Mouse (Mus musculus): Measurements from ENCODE around the gene Gmcl1. TPM values are rescaled to one million over a fixed set of nuclear protein-coding genes. Genes with fewer than 3 reads are reported as not detected.

The Gmcl1 gene
- polyA plus RNA-seq, 1 experiment from 2014 or later: 17.9 TPM

GRCm38 (mm10) chr6:86749817-86750216 is 16.6 kb upstream of the Gmcl1 start:
- 55% methylated on average over 4 of the region's 4 CpGs for WGBS
- Histone ChIP-seq H3K4me3 (ENCODE audit: low read depth, low read length) (no peak overlapping the region), H3K36me3 (ENCODE audit: control insufficient read depth, insufficient read depth, low read length) (no peaks in the 10 kb centered on the region), H3K9ac (ENCODE audit: low read depth, low read length) (no peak overlapping the region), H3K4me1 (replicated peaks; ENCODE audit: control insufficient read depth, insufficient read depth, low read length) (no peaks in the 10 kb centered on the region), H3K4me2 (no peak overlapping the region), H3K27ac (ENCODE audit: low read depth, low read length) (no peak overlapping the region), H3K27me3 (replicated peaks; ENCODE audit: control insufficient read depth, insufficient read depth, low read length) (no peaks in the 10 kb centered on the region), H3K9me3 (ENCODE audit: control insufficient read depth, low read length) (no peaks in the 10 kb centered on the region)
- ATAC-seq (replicated peaks; ENCODE audit: low FRiP score): no peak
- DNase-seq (ENCODE audit: low spot score): no peak

DNA sequence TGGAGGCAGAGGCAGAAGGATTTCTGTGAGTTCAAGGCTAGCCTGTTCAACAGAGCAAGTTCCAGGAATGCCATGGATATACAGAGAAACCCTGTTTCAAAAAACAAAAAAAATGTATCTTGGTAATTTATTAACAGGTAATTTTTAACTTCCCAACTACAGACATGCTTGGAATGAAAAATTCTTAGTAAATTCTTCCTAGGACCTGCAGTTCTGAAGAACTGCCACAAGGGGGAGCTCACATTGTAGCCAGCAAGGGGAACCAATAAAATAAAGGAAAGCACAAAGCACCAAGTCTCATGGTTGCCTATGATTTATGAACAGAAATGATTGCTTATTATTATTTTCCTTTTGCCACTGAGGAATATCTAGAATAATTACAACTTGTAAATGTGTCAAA is 14.0 kb upstream of the Gmcl1 start:
- no peak overlapping the region for H3K4me2 ChIP-seq
- H3K4me3 ChIP-seq (ENCODE audit: low read depth, low read length): no peak overlapping the region
- no peaks in the 10 kb centered on the region for H3K4me1 ChIP-seq (replicated peaks; ENCODE audit: control insufficient read depth, insufficient read depth, low read length)
- H3K9ac ChIP-seq (ENCODE audit: low read depth, low read length): no peak overlapping the region
- ATAC-seq (replicated peaks; ENCODE audit: low FRiP score): no peak
- no peak overlapping the region for H3K27ac ChIP-seq (ENCODE audit: low read depth, low read length)
- no peaks in the 10 kb centered on the region for H3K27me3 ChIP-seq (replicated peaks; ENCODE audit: control insufficient read depth, insufficient read depth, low read length)
- H3K36me3 ChIP-seq (ENCODE audit: control insufficient read depth, insufficient read depth, low read length): no peaks in the 10 kb centered on the region
- peaks cover 4% of the 10 kb centered on the region for H3K9me3 ChIP-seq (ENCODE audit: control insufficient read depth, low read length)
- no peak for DNase-seq (ENCODE audit: low spot score)

DNA sequence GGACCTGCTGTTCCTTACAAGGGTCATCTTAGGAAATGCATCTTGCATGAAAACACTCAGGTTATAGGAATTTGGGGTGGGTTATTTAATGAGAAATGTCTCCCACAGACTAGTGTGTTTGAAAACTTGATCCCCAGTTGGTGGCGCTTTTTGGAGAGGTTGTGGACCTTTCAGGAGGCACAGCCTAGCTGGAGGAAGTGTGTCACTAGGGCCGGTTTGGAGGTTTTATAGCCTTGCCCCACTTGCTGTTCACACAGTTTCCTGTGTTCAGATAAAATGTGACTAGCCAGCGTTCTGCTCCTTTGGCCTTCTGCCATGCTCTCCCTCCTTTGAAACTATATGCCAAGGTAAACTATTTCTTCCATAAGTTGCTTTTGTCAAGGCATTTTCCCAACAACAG is 7.5 kb upstream of the Gmcl1 start:
- Histone ChIP-seq H3K36me3 (ENCODE audit: control insufficient read depth, insufficient read depth, low read length) (no peaks in the 10 kb centered on the region; the same call in 1 of the 2 replicates), H3K9me3 (ENCODE audit: control insufficient read depth, low read length) (peaks cover 4% of the 10 kb centered on the region), H3K4me1 (replicated peaks; ENCODE audit: control insufficient read depth, insufficient read depth, low read length) (peaks cover 8% of the 10 kb centered on the region), H3K27me3 (replicated peaks; ENCODE audit: control insufficient read depth, insufficient read depth, low read length) (no peaks in the 10 kb centered on the region), H3K4me3 (ENCODE audit: low read depth, low read length) (no peak overlapping the region), H3K9ac (ENCODE audit: low read depth, low read length) (no peak overlapping the region), H3K27ac (ENCODE audit: low read depth, low read length) (no peak overlapping the region), H3K4me2 (no peak overlapping the region)
- no peak for ATAC-seq (replicated peaks; ENCODE audit: low FRiP score)
- no peak for DNase-seq (ENCODE audit: low spot score)
- 42% methylated on average over 3 of the region's 3 CpGs for WGBS

DNA sequence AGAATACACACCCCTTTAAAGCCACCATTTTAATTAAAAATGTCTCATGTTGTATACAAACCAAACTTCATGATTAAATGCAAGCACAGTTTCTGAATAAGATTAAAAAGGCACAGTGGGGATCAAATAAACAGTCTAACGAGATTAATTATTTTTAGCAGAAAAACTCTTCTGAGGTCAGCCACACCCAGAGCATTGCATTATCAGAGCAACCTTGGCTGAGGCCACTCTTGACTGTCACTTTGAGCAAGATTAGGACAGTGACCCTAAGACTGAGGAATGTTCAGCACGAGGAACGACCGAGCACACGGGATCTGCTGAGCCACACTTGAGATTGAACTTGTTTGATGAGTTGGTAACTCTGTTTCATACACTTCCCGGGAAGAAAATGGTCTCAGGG is 3.6 kb upstream of the Gmcl1 start:
- no peak for DNase-seq (ENCODE audit: low spot score)
- WGBS: 37% methylated on average over 6 of the region's 6 CpGs
- Histone ChIP-seq H3K27me3 (replicated peaks; ENCODE audit: control insufficient read depth, insufficient read depth, low read length) (no peaks in the 10 kb centered on the region), H3K9me3 (ENCODE audit: control insufficient read depth, low read length) (no peaks in the 10 kb centered on the region), H3K9ac (ENCODE audit: low read depth, low read length) (no peak overlapping the region), H3K4me1 (replicated peaks; ENCODE audit: control insufficient read depth, insufficient read depth, low read length) (peaks cover 13% of the 10 kb centered on the region), H3K4me3 (ENCODE audit: low read depth, low read length) (no peak overlapping the region), H3K36me3 (ENCODE audit: control insufficient read depth, insufficient read depth, low read length) (no peaks in the 10 kb centered on the region; the same call in 1 of the 2 replicates), H3K27ac (ENCODE audit: low read depth, low read length) (no peak overlapping the region), H3K4me2 (no peak overlapping the region)
- no peak for ATAC-seq (replicated peaks; ENCODE audit: low FRiP score)

GRCm38 (mm10) chr6:86736313-86736712 is 3.1 kb upstream of the Gmcl1 start:
- no peak for DNase-seq (ENCODE audit: low spot score)
- no peaks in the 10 kb centered on the region for H3K36me3 ChIP-seq (ENCODE audit: control insufficient read depth, insufficient read depth, low read length)
- H3K9ac ChIP-seq (ENCODE audit: low read depth, low read length): no peak overlapping the region
- ATAC-seq (replicated peaks; ENCODE audit: low FRiP score): no peak
- H3K4me1 ChIP-seq (replicated peaks; ENCODE audit: control insufficient read depth, insufficient read depth, low read length): peaks cover 13% of the 10 kb centered on the region
- H3K27me3 ChIP-seq (replicated peaks; ENCODE audit: control insufficient read depth, insufficient read depth, low read length): no peaks in the 10 kb centered on the region
- H3K27ac ChIP-seq (ENCODE audit: low read depth, low read length): no peak overlapping the region
- H3K4me3 ChIP-seq (ENCODE audit: low read depth, low read length): no peak overlapping the region
- no peak overlapping the region for H3K4me2 ChIP-seq
- no peaks in the 10 kb centered on the region for H3K9me3 ChIP-seq (ENCODE audit: control insufficient read depth, low read length)
- WGBS: 82% methylated on average over 4 of the region's 4 CpGs

- H3K36me3 ChIP-seq (ENCODE audit: control insufficient read depth, insufficient read depth, low read length): no peaks in the 10 kb centered on the region
- peaks cover 13% of the 10 kb centered on the region for H3K4me1 ChIP-seq (replicated peaks; ENCODE audit: control insufficient read depth, insufficient read depth, low read length)
- H3K27ac ChIP-seq (ENCODE audit: low read depth, low read length): peak overlapping the region; percentile 76
- no peaks in the 10 kb centered on the region for H3K9me3 ChIP-seq (ENCODE audit: control insufficient read depth, low read length)
- peak overlapping the region; percentile 99 for H3K4me2 ChIP-seq
- DNase-seq (ENCODE audit: low spot score) (peak; percentile 62), ATAC-seq (replicated peaks; ENCODE audit: low FRiP score) (peak; percentile 14)
- peak overlapping the region; percentile 80 for H3K9ac ChIP-seq (ENCODE audit: low read depth, low read length)
- under 1% methylated on average over 62 of the region's 62 CpGs for WGBS
- H3K27me3 ChIP-seq (replicated peaks; ENCODE audit: control insufficient read depth, insufficient read depth, low read length): no peaks in the 10 kb centered on the region
- peak overlapping the region; percentile 97 for H3K4me3 ChIP-seq (ENCODE audit: low read depth, low read length)
These were observed 658 bp downstream of the Gmcl1 start for GRCm38 (mm10) chr6:86732276-86733173.

- Histone ChIP-seq H3K36me3 (ENCODE audit: control insufficient read depth, insufficient read depth, low read length) (no peaks in the 10 kb centered on the region), H3K9ac (ENCODE audit: low read depth, low read length) (no peak overlapping the region), H3K4me2 (no peak overlapping the region), H3K27me3 (replicated peaks; ENCODE audit: control insufficient read depth, insufficient read depth, low read length) (no peaks in the 10 kb centered on the region), H3K4me1 (replicated peaks; ENCODE audit: control insufficient read depth, insufficient read depth, low read length) (no peaks in the 10 kb centered on the region; the same call in 1 of the 2 replicates), H3K27ac (ENCODE audit: low read depth, low read length) (no peak overlapping the region), H3K9me3 (ENCODE audit: control insufficient read depth, low read length) (no peaks in the 10 kb centered on the region), H3K4me3 (ENCODE audit: low read depth, low read length) (no peak overlapping the region)
- ATAC-seq (replicated peaks; ENCODE audit: low FRiP score): no peak
- 91% methylated on average over 5 of the region's 5 CpGs for WGBS
- DNase-seq (ENCODE audit: low spot score): no peak
These were observed 4.5 kb downstream of the Gmcl1 start for GRCm38 (mm10) chr6:86728711-86729110.

- Histone ChIP-seq H3K36me3 (ENCODE audit: control insufficient read depth, insufficient read depth, low read length) (no peaks in the 10 kb centered on the region), H3K9me3 (ENCODE audit: control insufficient read depth, low read length) (no peaks in the 10 kb centered on the region), H3K4me3 (ENCODE audit: low read depth, low read length) (no peak overlapping the region), H3K9ac (ENCODE audit: low read depth, low read length) (no peak overlapping the region), H3K4me2 (no peak overlapping the region), H3K27me3 (replicated peaks; ENCODE audit: control insufficient read depth, insufficient read depth, low read length) (no peaks in the 10 kb centered on the region), H3K4me1 (replicated peaks; ENCODE audit: control insufficient read depth, insufficient read depth, low read length) (no peaks in the 10 kb centered on the region), H3K27ac (ENCODE audit: low read depth, low read length) (no peak overlapping the region)
- ATAC-seq (replicated peaks; ENCODE audit: low FRiP score) (no peak), DNase-seq (ENCODE audit: low spot score) (no peak)
- WGBS: 91% methylated on average over 3 of the region's 3 CpGs
These were observed 11.2 kb downstream of the Gmcl1 start for GRCm38 (mm10) chr6:86721977-86722376.

All from liver, embryonic 11.5 days (tissue).